Mouse (Mus musculus) large intestine, adult 2 months (tissue): Measurements from ENCODE around the gene Svs6. TPM values are rescaled to one million over a fixed set of nuclear protein-coding genes. Genes with fewer than 3 reads are reported as not detected.

Experiments used
- polyA plus RNA-seq: library from polyadenylated mRNA; depleted of rRNA; stranded (reverse); fragments of >200 nt; gene quantifications from 2 replicates; pipeline ENCODE4 v1.2.3, GENCODE M21; 2012; rRNA removed

Gene Svs6
- polyA plus RNA-seq, 1 experiment = not detected

Other genes starting within 250 kb of the Svs6 start
- gene Stk4, start 246.4 kb upstream of the Svs6 start, polyA plus RNA-seq = 13.6 and 17.5 TPM in 2 replicates
- 36.8 and 38.7 TPM in 2 replicates for gene Tomm34, start 245.6 kb upstream of the Svs6 start, polyA plus RNA-seq
- gene Kcns1, start 145.6 kb upstream of the Svs6 start, polyA plus RNA-seq = 0.05 TPM in 2 replicates
- gene Wfdc5, start 134.0 kb upstream of the Svs6 start, polyA plus RNA-seq = not detected in 2 replicates
- gene Wfdc12, start 126.1 kb upstream of the Svs6 start, polyA plus RNA-seq = 0.16 TPM in 1 of 2 replicates, not detected in the other
- not detected in 2 replicates for gene Wfdc15a, start 116.6 kb upstream of the Svs6 start, polyA plus RNA-seq
- 0.41 TPM in 1 of 2 replicates, not detected in the other for gene Wfdc15b, start 95.1 kb upstream of the Svs6 start, polyA plus RNA-seq
- not detected in 2 replicates for gene Svs2, start 78.3 kb upstream of the Svs6 start, polyA plus RNA-seq
- gene Svs3b, start 60.1 kb upstream of the Svs6 start, polyA plus RNA-seq = not detected in 2 replicates
- gene Svs4, start 38.3 kb upstream of the Svs6 start, polyA plus RNA-seq = not detected in 2 replicates
- gene Svs3a, start 27.5 kb upstream of the Svs6 start, polyA plus RNA-seq = not detected in 2 replicates
- gene Svs5, start 16.0 kb downstream of the Svs6 start, polyA plus RNA-seq = not detected in 2 replicates
- 24.9 and 38.0 TPM in 2 replicates for gene Slpi, start 72.3 kb downstream of the Svs6 start, polyA plus RNA-seq
- gene Rbpjl, start 86.4 kb downstream of the Svs6 start, polyA plus RNA-seq = not detected in 2 replicates
- 0.27 and 0.57 TPM in 2 replicates for gene Matn4, start 88.4 kb downstream of the Svs6 start, polyA plus RNA-seq
- gene Sdc4, start 127.1 kb downstream of the Svs6 start, polyA plus RNA-seq = 70.6 and 77.3 TPM in 2 replicates
- 104 and 111 TPM in 2 replicates for gene Sys1, start 140.2 kb downstream of the Svs6 start, polyA plus RNA-seq
- gene Gm20458, start 144.2 kb downstream of the Svs6 start, polyA plus RNA-seq = 25.6 and 40.2 TPM in 2 replicates
- not detected in 2 replicates for gene Trp53tg5, start 157.0 kb downstream of the Svs6 start, polyA plus RNA-seq
- gene Dbndd2, start 169.4 kb downstream of the Svs6 start, polyA plus RNA-seq = 69.4 and 96.9 TPM in 2 replicates
- 118 and 127 TPM in 2 replicates for gene Pigt, start 180.8 kb downstream of the Svs6 start, polyA plus RNA-seq
- gene Wfdc2, start 245.7 kb downstream of the Svs6 start, polyA plus RNA-seq = 1.4 and 3.5 TPM in 2 replicates